7 mouse cellular contexts compared by ENCODE assay signal in the genomic region with DNA sequence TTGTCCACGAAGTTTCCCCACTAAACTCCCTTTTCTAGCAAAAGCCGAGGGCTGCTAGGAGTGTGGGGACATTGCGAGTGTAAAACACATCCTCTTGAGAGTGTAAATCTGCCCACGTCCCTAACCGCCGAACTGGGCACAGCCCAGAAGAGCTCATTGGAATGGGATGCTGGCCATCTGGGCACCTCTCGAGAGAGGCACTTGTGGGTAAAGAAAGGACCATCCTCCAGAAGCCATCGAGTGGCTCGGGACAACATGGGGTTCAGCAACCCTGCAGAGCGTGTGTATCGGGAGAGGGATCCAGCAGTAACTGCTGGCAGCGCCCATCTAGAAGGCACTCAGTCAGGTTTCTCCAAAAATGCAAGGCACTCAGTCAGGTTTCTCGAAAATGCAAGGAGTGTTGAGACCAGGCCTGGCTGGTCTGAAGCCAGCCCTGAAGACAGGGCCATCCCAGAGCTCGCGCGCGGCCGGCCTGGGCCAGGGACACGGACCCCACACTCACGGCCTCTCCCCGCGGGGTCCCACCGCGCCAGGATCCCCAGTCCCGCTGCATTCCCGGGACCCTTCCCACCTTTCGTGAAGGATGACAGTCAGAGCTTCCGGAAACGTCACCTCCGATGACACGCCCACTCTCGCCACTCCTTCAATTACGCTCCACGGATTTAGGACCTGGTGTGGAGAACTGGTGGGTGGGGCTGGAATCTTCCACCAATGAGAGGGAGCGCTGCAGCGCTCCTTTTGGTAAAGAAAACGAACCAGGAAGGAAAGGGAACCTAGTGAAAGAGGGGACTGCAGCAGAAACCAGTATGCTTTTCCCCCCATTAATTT. TPM values are rescaled to one million over a fixed set of nuclear protein-coding genes. Genes with fewer than 3 reads are reported as not detected.
DNase-seq lines count a peak whose midpoint lies in the region; ATAC-seq lines count a peak whose summit lies in the region.

No protein-coding gene starts in this region.

- H3K27ac ChIP-seq in embryonic facial prominence, embryonic 11.5 days (replicated peaks; ENCODE audit: low read depth, low read length), result no peak overlapping the region
- peak overlapping the region; percentile 76 for H3K27ac ChIP-seq in limb, embryonic 10.5 days
- peak overlapping the region; percentile 84 for H3K27ac ChIP-seq in midbrain, embryonic 13.5 days

- peak; percentile 93 for DNase-seq in adrenal gland, postnatal 14 days
- peak; percentile 96 for DNase-seq in embryonic facial prominence, embryonic 11.5 days (ENCODE audit: low spot score)
- DNase-seq in kidney, adult 11 months, result peak; percentile 91
- DNase-seq in limb, embryonic 10.5 days (ENCODE audit: low spot score), result peak; percentile 88
- DNase-seq in spleen, adult 12 weeks (ENCODE audit: low spot score), result peak; percentile 70

- peak overlapping the region; percentile 82 for H3K4me2 ChIP-seq in embryonic facial prominence, embryonic 11.5 days (ENCODE audit: low read depth, low read length)
- H3K4me2 ChIP-seq in midbrain, embryonic 13.5 days (replicated peaks), result peak overlapping the region; percentile 82

- H3K9me3 ChIP-seq in embryonic facial prominence, embryonic 11.5 days (replicated peaks; ENCODE audit: control insufficient read depth, low read length), result no peaks in the 10 kb centered on the region
- H3K9me3 ChIP-seq in limb, embryonic 10.5 days (replicated peaks), result no peaks in the 10 kb centered on the region
- H3K9me3 ChIP-seq in midbrain, embryonic 13.5 days, result no peaks in the 10 kb centered on the region

- peaks cover 4% of the 10 kb centered on the region; the same call in 1 of the 2 replicates for H3K4me1 ChIP-seq in embryonic facial prominence, embryonic 11.5 days (ENCODE audit: control insufficient read depth, insufficient read depth, low read length)
- peaks cover 15% of the 10 kb centered on the region for H3K4me1 ChIP-seq in limb, embryonic 10.5 days
- H3K4me1 ChIP-seq in midbrain, embryonic 13.5 days (replicated peaks), result peaks cover 16% of the 10 kb centered on the region

- WGBS in embryonic facial prominence, embryonic 11.5 days, result 5% methylated on average over 37 of the region's 37 CpGs
- WGBS in limb, embryonic 10.5 days, result 6% methylated on average over 37 of the region's 37 CpGs
- 5% methylated on average over 37 of the region's 37 CpGs for WGBS in midbrain, embryonic 13.5 days

- peak; percentile 92 for ATAC-seq in embryonic facial prominence, embryonic 11.5 days (replicated peaks; ENCODE audit: insufficient number of reproducible peaks, low FRiP score, low TSS enrichment, low read depth)
- ATAC-seq in granulocyte monocyte progenitor cell, adult 5-6 weeks (replicated peaks; ENCODE audit: poor library complexity, severe bottlenecking), result peak; percentile 99
- ATAC-seq in midbrain, embryonic 13.5 days, result peak; percentile 96

- H3K36me3 ChIP-seq in embryonic facial prominence, embryonic 11.5 days (replicated peaks; ENCODE audit: control insufficient read depth, insufficient read depth, low read depth, low read length), result no peaks in the 10 kb centered on the region
- peaks cover 4% of the 10 kb centered on the region; the same call in 1 of the 2 replicates for H3K36me3 ChIP-seq in limb, embryonic 10.5 days
- peaks cover 18% of the 10 kb centered on the region for H3K36me3 ChIP-seq in midbrain, embryonic 13.5 days

- H3K27me3 ChIP-seq in embryonic facial prominence, embryonic 11.5 days (ENCODE audit: control insufficient read depth, insufficient read depth, low read length), result no peaks in the 10 kb centered on the region
- H3K27me3 ChIP-seq in limb, embryonic 10.5 days (ENCODE audit: low read depth, poor library complexity, severe bottlenecking), result 0 out of 2 replicates have a peak, but pooled peaks cover 7% of the 10 kb centered on the region
- H3K27me3 ChIP-seq in midbrain, embryonic 13.5 days, result peaks cover 5% of the 10 kb centered on the region; the same call in 1 of the 2 replicates

- H3K4me3 ChIP-seq in embryonic facial prominence, embryonic 11.5 days (ENCODE audit: low read depth, low read length), result peak overlapping the region; percentile 84
- peak overlapping the region; percentile 71 for H3K4me3 ChIP-seq in limb, embryonic 10.5 days
- H3K4me3 ChIP-seq in midbrain, embryonic 13.5 days (replicated peaks), result peak overlapping the region; percentile 67

- H3K9ac ChIP-seq in embryonic facial prominence, embryonic 11.5 days (replicated peaks; ENCODE audit: low read length), result peak overlapping the region; percentile 67
- peak overlapping the region; percentile 90 for H3K9ac ChIP-seq in midbrain, embryonic 13.5 days (replicated peaks)

RNA-seq across cellular contexts. Expression of a gene that starts 0.5 kb away (rescaled TPM):
- 18.0 and 22.9 TPM in 2 replicates for total RNA-seq in adrenal gland, postnatal 14 days (2021)
- polyA plus RNA-seq in embryonic facial prominence, embryonic 11.5 days (2014; fragmentation: Nextera tagmentation; extraction: Ambion mirVana), result 20.9 and 24.5 TPM in 2 replicates
- 23.0 and 44.8 TPM in 2 replicates for total RNA-seq in granulocyte monocyte progenitor cell, adult 5-6 weeks (2014; fragmentation: Nextera tagmentation)
- 5.0 and 9.7 TPM in 2 replicates for total RNA-seq in granulocyte monocyte progenitor cell, adult 5-6 weeks (2017)
- polyA plus RNA-seq in limb, embryonic 10.5 days (2016; fragmentation: Nextera tagmentation; extraction: Ambion mirVana), result 13.0 and 16.5 TPM in 2 replicates
- polyA plus RNA-seq in midbrain, embryonic 13.5 days (2015; fragmentation: Nextera tagmentation; extraction: Ambion mirVana), result 48.6 and 55.3 TPM in 2 replicates

RNA-seq across cellular contexts. Expression of a gene that starts 36.0 kb away (rescaled TPM):
- total RNA-seq in adrenal gland, postnatal 14 days (2021), result 2.0 and 5.0 TPM in 2 replicates
- 2.4 and 3.9 TPM in 2 replicates for polyA plus RNA-seq in embryonic facial prominence, embryonic 11.5 days (2014; fragmentation: Nextera tagmentation; extraction: Ambion mirVana)
- total RNA-seq in granulocyte monocyte progenitor cell, adult 5-6 weeks (2014; fragmentation: Nextera tagmentation), result not detected in 2 replicates
- not detected in 2 replicates for total RNA-seq in granulocyte monocyte progenitor cell, adult 5-6 weeks (2017)
- polyA plus RNA-seq in limb, embryonic 10.5 days (2016; fragmentation: Nextera tagmentation; extraction: Ambion mirVana), result 0.43 and 1.3 TPM in 2 replicates
- 1.5 and 2.1 TPM in 2 replicates for polyA plus RNA-seq in midbrain, embryonic 13.5 days (2015; fragmentation: Nextera tagmentation; extraction: Ambion mirVana)
